Mouse (Mus musculus): ENCODE data around the gene Hk2. TPM values are rescaled to one million over a fixed set of nuclear protein-coding genes. Genes with fewer than 3 reads are reported as not detected.

The Hk2 gene
- polyA plus RNA-seq, 1 experiment from 2014 or later = 3.3 TPM

DNA sequence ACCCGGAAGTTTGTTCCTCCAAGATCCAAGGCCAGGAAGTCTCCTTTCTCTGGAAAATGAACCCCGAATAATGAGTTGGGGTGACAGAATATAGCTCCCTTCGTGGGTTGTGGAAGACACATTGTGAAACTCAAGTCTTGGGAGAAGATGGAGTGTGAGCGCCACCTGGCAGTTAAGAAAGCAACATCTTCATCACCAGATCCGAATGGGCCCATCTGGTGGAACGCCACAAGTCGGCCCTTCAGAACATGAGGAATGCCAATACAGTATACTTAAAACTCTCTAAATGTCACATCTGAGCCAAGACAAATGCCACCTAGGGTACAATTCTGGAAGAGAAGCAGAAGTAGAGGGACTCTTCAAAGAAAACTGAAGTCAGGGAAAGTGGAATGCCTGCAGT is 38.9 kb downstream of the Hk2 start:
- ATAC-seq = no peak
- Histone ChIP-seq H3K9me3 (ENCODE audit: low read length) (no peaks in the 10 kb centered on the region), H3K9ac (replicated peaks) (no peak overlapping the region), H3K4me2 (ENCODE audit: low read depth, low read length) (no peak overlapping the region), H3K36me3 (replicated peaks; ENCODE audit: insufficient read depth, low read length) (peaks cover 50% of the 10 kb centered on the region), H3K4me1 (ENCODE audit: insufficient read depth) (peaks cover 1% of the 10 kb centered on the region), H3K27me3 (ENCODE audit: insufficient read depth, low read length) (no peaks in the 10 kb centered on the region), H3K27ac (ENCODE audit: low read depth) (no peak overlapping the region), H3K4me3 (ENCODE audit: low read depth, low read length) (no peak overlapping the region)
- 75% methylated on average over 7 of the region's 7 CpGs for WGBS (ENCODE audit: insufficient replicate concordance)
- TF ChIP-seq CTCF (IDR thresholded peaks at IDR 0.05; ENCODE audit: low read depth) = peak; percentile 44
- TF ChIP-seq EP300 (IDR thresholded peaks at IDR 0.05; ENCODE audit: low read depth) = no peak
- no peak for DNase-seq

DNA sequence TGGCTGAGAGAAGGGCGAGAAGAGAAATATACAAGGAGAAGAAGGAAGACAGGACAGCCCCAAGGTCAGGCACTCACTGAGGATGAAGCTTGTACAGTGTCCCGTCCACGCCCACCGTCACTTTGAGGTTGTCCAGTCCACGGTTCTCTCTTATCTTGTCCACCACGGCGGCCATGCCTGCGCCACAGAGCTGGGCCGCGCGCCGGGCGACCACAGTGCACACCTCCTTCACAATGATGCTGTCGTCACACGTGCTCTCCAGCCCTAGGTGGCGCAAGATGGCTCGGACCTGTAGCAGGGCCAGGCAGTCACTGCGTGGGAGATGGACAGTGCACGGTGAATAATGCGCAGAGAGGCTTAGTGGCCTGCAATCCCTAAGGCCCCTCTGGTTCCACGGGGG is 45.6 kb downstream of the Hk2 start:
- Histone ChIP-seq H3K36me3 (replicated peaks; ENCODE audit: insufficient read depth, low read length) (peaks cover 49% of the 10 kb centered on the region), H3K4me3 (ENCODE audit: low read depth, low read length) (no peak overlapping the region), H3K27me3 (ENCODE audit: insufficient read depth, low read length) (no peaks in the 10 kb centered on the region), H3K27ac (ENCODE audit: low read depth) (no peak overlapping the region), H3K9me3 (ENCODE audit: low read length) (no peaks in the 10 kb centered on the region), H3K9ac (replicated peaks) (no peak overlapping the region), H3K4me2 (ENCODE audit: low read depth, low read length) (no peak overlapping the region), H3K4me1 (ENCODE audit: insufficient read depth) (no peaks in the 10 kb centered on the region)
- DNase-seq = no peak
- no peak for TF ChIP-seq EP300 (IDR thresholded peaks at IDR 0.05; ENCODE audit: low read depth)
- TF ChIP-seq CTCF (IDR thresholded peaks at IDR 0.05; ENCODE audit: low read depth) = no peak
- 82% methylated on average over 21 of the region's 21 CpGs for WGBS (ENCODE audit: insufficient replicate concordance)
- ATAC-seq = no peak

DNA sequence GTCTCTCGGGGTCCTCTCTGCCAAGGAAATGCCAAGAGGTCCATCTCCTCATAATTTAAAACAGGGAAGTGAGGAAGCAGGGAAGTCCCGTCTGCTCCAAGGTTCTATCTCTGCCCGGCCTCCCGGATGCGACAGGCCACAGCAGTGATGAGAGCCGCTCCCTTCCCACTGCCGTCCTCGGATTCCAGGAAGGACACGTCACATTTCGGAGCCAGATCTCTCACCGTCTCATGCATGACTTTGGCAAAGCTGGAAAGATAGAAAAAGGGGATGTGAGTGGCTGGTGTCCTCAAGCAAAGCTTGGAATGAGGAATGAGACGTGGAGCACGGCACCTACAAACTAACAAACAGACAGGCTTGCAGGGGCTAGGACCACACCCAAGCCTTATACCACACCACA is 47.0 kb downstream of the Hk2 start:
- no peak for TF ChIP-seq EP300 (IDR thresholded peaks at IDR 0.05; ENCODE audit: low read depth)
- no peak for TF ChIP-seq CTCF (IDR thresholded peaks at IDR 0.05; ENCODE audit: low read depth)
- Histone ChIP-seq H3K4me2 (ENCODE audit: low read depth, low read length) (no peak overlapping the region), H3K4me1 (ENCODE audit: insufficient read depth) (no peaks in the 10 kb centered on the region), H3K4me3 (ENCODE audit: low read depth, low read length) (no peak overlapping the region), H3K36me3 (replicated peaks; ENCODE audit: insufficient read depth, low read length) (peaks cover 44% of the 10 kb centered on the region), H3K9ac (replicated peaks) (no peak overlapping the region), H3K27ac (ENCODE audit: low read depth) (no peak overlapping the region), H3K27me3 (ENCODE audit: insufficient read depth, low read length) (no peaks in the 10 kb centered on the region), H3K9me3 (ENCODE audit: low read length) (no peaks in the 10 kb centered on the region)
- ATAC-seq (no peak), DNase-seq (no peak)
- WGBS (ENCODE audit: insufficient replicate concordance) = 87% methylated on average over 13 of the region's 13 CpGs

DNA sequence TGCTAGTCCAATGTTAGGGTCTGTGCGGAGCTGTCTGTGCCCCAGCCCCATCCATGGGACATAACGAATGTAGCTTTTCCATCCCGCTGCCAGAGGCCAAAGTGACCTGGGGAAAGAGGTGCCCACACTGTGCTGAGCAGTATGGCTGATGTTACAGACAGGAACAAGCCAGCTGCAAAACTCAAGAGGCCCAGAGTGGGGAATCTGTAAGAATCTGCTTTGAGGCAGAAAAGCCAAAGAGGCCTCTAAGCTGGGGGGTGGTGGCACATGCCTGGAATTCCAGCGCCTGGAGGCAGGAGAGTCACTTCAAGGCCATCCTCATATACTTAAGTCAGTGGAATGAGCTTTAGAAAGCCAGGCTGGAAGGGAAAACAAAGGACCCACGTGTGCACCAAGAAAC is 50.9 kb downstream of the Hk2 start:
- H3K4me2 ChIP-seq (ENCODE audit: low read depth, low read length) = no peak overlapping the region
- no peak overlapping the region for H3K4me3 ChIP-seq (ENCODE audit: low read depth, low read length)
- no peak for ATAC-seq
- H3K36me3 ChIP-seq (replicated peaks; ENCODE audit: insufficient read depth, low read length) = peaks cover 19% of the 10 kb centered on the region
- WGBS (ENCODE audit: insufficient replicate concordance) = 69% methylated on average over 5 of the region's 5 CpGs
- no peaks in the 10 kb centered on the region for H3K4me1 ChIP-seq (ENCODE audit: insufficient read depth)
- TF ChIP-seq CTCF (IDR thresholded peaks at IDR 0.05; ENCODE audit: low read depth) (no peak), EP300 (IDR thresholded peaks at IDR 0.05; ENCODE audit: low read depth) (no peak)
- no peaks in the 10 kb centered on the region for H3K27me3 ChIP-seq (ENCODE audit: insufficient read depth, low read length)
- H3K9ac ChIP-seq (replicated peaks) = no peak overlapping the region
- no peak overlapping the region for H3K27ac ChIP-seq (ENCODE audit: low read depth)
- no peaks in the 10 kb centered on the region for H3K9me3 ChIP-seq (ENCODE audit: low read length)
- DNase-seq = no peak

DNA sequence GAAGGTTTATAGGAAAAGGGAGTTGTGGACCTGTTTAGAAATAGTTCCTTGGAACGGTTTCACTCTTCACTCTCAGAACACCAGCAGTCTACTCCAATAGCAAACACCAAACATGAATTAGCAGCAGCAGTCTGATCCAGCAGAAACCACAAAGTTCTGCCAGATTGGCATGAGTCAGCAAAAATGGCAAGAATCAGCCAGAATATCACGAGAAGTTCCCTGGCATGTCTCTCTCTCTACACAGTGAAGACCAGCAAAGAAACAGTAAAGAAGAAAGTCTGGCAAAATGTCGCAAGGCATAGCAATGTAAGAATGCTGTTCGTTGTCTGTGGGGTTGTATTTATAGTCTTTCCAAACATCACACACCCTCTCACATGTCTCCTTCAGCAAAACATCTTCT is 58.1 kb downstream of the Hk2 start:
- 64% methylated on average over 4 of the region's 4 CpGs for WGBS (ENCODE audit: insufficient replicate concordance)
- Histone ChIP-seq H3K9ac (replicated peaks) (no peak overlapping the region), H3K4me3 (ENCODE audit: low read depth, low read length) (no peak overlapping the region), H3K27me3 (ENCODE audit: insufficient read depth, low read length) (no peaks in the 10 kb centered on the region), H3K9me3 (ENCODE audit: low read length) (no peaks in the 10 kb centered on the region), H3K4me2 (ENCODE audit: low read depth, low read length) (no peak overlapping the region), H3K4me1 (ENCODE audit: insufficient read depth) (no peaks in the 10 kb centered on the region), H3K36me3 (replicated peaks; ENCODE audit: insufficient read depth, low read length) (no peaks in the 10 kb centered on the region), H3K27ac (ENCODE audit: low read depth) (no peak overlapping the region)
- no peak for TF ChIP-seq EP300 (IDR thresholded peaks at IDR 0.05; ENCODE audit: low read depth)
- TF ChIP-seq CTCF (IDR thresholded peaks at IDR 0.05; ENCODE audit: low read depth) = no peak
- DNase-seq (no peak), ATAC-seq (no peak)

DNA sequence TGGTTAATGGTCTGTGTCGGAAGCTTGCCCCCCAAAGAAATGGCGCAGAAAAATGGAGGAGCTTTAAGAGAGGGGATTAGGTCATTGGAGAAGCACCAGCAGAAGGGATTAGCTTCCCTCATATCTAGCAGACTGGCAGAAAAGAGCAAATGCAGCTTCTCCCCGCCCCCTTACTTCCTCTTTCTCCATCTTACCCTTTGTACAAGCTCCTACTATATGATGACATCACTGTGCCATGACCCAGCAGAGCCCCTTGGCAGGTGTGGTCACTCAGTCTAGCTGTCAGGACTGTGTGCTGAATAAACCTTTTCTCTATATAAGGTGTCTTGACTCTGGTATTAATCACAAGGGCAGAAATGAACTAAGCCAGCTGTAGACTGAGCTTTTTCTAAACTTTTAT is 58.6 kb downstream of the Hk2 start:
- no peak overlapping the region for H3K27ac ChIP-seq (ENCODE audit: low read depth)
- DNase-seq (no peak), ATAC-seq (peak; percentile 35; the same call in 1 of the 2 replicates)
- H3K4me2 ChIP-seq (ENCODE audit: low read depth, low read length) = no peak overlapping the region
- no peaks in the 10 kb centered on the region for H3K9me3 ChIP-seq (ENCODE audit: low read length)
- no peaks in the 10 kb centered on the region for H3K4me1 ChIP-seq (ENCODE audit: insufficient read depth)
- 67% methylated on average over 3 of the region's 3 CpGs for WGBS (ENCODE audit: insufficient replicate concordance)
- no peak overlapping the region for H3K4me3 ChIP-seq (ENCODE audit: low read depth, low read length)
- H3K9ac ChIP-seq (replicated peaks) = no peak overlapping the region
- no peaks in the 10 kb centered on the region for H3K27me3 ChIP-seq (ENCODE audit: insufficient read depth, low read length)
- no peaks in the 10 kb centered on the region for H3K36me3 ChIP-seq (replicated peaks; ENCODE audit: insufficient read depth, low read length)
- TF ChIP-seq EP300 (IDR thresholded peaks at IDR 0.05; ENCODE audit: low read depth) (no peak), CTCF (IDR thresholded peaks at IDR 0.05; ENCODE audit: low read depth) (no peak)

DNA sequence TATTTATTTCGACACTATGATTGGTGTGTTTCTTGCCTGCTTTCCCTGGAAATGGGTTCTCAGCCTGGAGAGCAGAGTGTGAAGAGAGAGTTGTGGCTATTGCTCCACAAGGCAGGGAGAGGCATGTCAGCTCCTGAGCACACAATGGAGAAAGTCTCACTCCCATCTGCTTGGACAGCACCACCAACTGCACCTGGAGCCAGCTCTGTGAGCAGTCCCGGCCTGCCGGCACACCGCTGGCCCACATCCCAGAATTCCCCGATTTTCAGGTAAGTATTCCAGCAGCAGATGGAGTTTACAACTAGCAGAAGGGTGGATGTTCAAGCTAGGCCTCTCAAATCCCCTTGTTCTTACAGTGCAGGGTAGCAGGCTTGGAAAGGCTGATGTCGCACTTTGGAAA is 59.0 kb downstream of the Hk2 start:
- H3K4me2 ChIP-seq (ENCODE audit: low read depth, low read length) = no peak overlapping the region
- 83% methylated on average over 6 of the region's 6 CpGs for WGBS (ENCODE audit: insufficient replicate concordance)
- no peaks in the 10 kb centered on the region for H3K9me3 ChIP-seq (ENCODE audit: low read length)
- TF ChIP-seq EP300 (IDR thresholded peaks at IDR 0.05; ENCODE audit: low read depth) = no peak
- no peak for TF ChIP-seq CTCF (IDR thresholded peaks at IDR 0.05; ENCODE audit: low read depth)
- H3K4me1 ChIP-seq (ENCODE audit: insufficient read depth) = no peaks in the 10 kb centered on the region
- H3K36me3 ChIP-seq (replicated peaks; ENCODE audit: insufficient read depth, low read length) = no peaks in the 10 kb centered on the region
- no peaks in the 10 kb centered on the region for H3K27me3 ChIP-seq (ENCODE audit: insufficient read depth, low read length)
- H3K9ac ChIP-seq (replicated peaks) = no peak overlapping the region
- no peak overlapping the region for H3K27ac ChIP-seq (ENCODE audit: low read depth)
- H3K4me3 ChIP-seq (ENCODE audit: low read depth, low read length) = no peak overlapping the region
- no peak for DNase-seq
- no peak for ATAC-seq
